Mouse (Mus musculus) erythroblast, adult 5-6 weeks (primary cell): Measurements from ENCODE around the gene Aldh18a1. TPM values are rescaled to one million over a fixed set of nuclear protein-coding genes. Genes with fewer than 3 reads are reported as not detected.

ENCODE experiments used
- ATAC-seq: replicated peaks from 2 replicates; pipeline ENCODE4 v1.8.0; 2016; ENCODE audit warnings: moderate number of reproducible peaks, mild to moderate bottlenecking, moderate TSS enrichment, inconsistent platforms; ENCODE audit not compliant: poor library complexity, low FRiP score, severe bottlenecking
- total RNA-seq, 2 experiments: library from RNA; stranded (forward) in 1 of 2; stranded (reverse) in 1 of 2; fragments of 150-400 nt in 1 of 2; fragments of 200-764, 138-1000 nt in 1 of 2; gene quantifications; 2 replicates each; pipeline versions ENCODE4 v1.2.3 to v1.2.4; 2015 to 2017; ENCODE audit warnings: low replicate concordance in 2 of 2

The Aldh18a1 gene
- total RNA-seq, 2 experiments from 2014 or later: 6.8 to 12.5 TPM

DNA sequence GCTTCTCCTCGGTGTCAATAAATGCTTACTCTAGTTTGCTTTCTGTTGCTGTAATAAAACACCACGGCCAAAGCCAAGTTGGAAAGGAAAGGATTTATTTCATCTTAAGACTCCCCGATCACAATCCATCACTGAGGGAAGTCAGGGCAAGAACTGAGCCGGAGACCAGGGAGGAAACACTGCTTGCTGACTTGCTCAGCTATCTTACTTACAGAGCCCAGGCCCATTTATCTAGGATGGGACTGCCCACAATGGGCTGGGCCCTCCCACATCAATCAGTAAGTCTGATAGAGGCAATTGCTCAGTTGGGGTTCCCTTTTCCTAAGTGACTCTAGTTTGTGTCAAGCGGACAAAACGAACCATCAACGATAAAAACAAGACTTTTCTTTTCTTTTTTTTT is 45.5 kb downstream of the Aldh18a1 start:
- ATAC-seq: no peak

DNA sequence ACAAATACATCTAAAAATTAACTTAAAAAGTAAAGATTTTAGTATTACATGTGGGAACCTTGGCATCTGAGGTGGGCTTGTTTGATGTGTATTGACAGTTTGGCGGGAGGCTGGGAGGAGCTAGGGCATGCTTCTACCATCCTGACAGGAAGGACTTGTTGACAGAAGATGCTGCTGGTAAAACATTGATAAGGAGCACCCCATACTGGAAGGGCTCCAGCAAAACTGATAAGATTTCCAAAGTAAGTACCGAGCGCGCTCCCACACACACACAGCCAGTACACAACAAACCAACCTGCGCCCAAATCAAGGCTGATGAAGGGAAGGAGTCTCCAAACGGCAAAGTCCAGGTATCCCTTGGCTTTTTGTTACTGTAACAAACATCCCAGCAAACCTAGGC is 51.7 kb downstream of the Aldh18a1 start:
- peak; percentile 84 for ATAC-seq

DNA sequence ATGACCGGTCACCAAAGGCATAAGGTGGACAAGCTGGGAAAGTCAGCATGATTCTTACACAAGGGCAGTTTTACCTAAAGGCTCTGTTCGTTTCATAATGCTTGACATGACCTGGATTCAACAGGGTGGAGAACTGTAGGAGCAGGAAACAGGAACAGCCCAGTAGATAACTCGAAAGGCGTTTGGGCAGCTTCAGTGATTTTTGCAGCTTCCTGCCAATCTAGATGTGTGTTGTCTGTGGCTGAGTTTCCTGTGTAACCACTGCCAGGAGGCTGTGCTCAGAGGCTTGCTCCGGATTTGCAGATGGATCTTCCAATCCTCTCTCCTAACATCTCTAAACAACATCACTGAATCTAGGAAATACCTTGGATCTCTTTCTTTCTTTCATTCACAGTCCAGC is 55.7 kb downstream of the Aldh18a1 start:
- ATAC-seq: no peak

DNA sequence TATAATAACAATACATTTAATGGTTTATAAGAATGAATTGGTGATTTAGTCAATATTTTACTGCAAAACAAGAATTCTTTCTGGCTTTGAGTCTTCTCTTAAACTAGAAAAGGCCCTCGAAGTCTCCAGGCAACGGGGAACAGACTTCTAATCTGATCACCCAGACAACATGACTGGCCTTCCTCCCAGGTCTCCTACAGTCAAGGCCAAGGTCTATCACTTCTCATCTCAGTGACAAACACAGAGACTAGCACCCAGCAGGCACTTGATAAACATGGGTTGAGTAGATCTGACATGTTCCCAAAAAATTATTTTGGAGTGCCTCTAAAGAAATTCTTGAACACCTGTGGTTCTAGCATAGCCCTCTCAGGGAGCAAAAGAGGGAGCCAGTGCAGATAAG is 57.9 kb downstream of the Aldh18a1 start:
- ATAC-seq: no peak

DNA sequence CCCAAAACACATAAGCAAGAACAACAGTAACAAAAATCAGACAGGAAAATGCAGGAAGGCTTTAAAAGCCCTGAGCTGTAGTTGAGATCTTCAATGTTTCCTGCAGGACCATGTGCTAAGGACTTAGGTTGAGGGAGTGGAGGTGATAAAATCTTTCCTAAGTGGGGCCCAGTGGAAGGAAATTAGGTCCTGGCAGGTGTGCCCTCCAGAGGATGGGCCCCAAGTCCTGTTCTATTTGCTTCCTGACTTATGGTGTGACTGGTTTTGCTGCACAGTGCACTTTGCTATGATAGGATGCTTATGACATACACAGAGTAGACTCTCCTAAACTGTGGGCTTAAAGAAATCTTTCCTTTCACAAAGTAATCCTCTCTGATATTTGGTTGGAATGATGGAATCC is 60.0 kb downstream of the Aldh18a1 start:
- no peak for ATAC-seq

DNA sequence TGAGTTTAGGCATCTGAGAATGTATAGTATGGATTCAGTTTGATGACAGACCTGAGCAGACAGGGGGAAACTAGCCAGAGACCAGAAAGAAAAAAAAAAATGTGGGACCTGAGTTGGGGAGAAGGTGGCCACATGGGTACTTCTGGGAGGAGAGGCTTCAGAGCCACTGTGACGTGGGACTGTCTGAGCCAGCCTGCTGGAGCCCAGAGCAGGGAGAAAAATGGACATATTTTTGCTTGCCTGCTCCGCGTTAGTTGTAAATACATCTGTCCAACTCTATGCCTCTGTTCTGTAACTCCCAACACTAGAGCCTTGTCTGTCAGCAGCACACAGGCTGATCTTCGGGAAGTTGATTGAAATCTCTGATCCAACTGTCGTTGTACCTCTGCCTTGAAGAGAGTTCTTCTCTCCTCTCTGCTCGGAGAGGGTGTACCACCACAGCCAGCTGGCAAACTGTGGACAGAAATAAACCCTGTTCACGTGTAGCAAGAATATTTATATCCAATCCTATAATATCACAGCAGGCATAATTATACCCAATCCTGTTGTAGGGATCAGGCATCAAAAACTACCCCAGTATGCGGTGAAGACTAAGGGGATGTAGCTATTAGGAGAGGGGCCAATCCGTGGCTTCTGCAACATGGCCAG is 61.8 kb downstream of the Aldh18a1 start:
- ATAC-seq: no peak

DNA sequence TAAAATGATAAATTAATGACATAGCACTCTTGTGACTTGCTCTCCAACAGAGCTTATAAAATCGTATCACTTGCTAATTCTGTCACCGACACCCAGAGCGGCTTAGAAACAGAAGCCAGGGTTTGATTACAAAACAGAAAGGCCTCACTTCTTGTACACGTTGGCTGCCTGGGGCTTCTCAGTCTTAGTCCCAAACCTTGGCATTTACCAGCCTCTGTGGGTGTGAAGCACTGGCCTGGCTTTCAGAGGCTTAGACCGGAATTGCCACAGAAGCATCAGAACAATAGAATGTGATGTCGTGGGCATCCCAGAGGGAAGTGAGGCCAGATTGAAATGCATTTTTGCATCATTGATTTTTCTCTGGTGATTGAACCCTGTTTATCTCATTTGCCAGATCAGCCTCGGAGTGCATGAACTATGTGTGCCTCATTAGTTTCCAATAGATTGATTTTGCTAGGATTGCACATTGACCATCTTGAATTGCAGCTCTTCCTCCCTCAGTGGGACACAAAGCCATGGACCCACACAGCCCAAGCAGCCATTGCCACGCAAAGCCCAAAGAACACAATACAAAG is 64.7 kb downstream of the Aldh18a1 start:
- no peak for ATAC-seq

DNA sequence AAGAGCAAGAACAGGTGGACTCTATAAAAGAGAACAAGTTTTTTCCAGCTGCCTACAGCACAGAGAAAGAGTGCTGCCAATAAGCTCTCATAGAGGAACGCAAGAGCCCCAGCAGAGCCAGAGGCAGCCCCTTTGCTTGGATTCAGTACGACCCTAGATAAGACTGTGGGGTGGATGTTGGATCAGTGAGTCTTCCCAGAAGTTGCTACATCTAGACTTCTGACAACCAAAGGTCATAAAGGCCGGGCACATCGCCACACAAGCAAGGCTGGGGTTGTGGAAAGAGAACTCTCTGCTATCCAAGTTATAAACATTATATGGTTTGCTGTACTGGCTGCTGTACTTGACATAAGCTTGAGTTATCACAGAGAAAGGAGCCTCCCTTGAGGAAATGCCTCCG is 67.9 kb downstream of the Aldh18a1 start:
- ATAC-seq: no peak

DNA sequence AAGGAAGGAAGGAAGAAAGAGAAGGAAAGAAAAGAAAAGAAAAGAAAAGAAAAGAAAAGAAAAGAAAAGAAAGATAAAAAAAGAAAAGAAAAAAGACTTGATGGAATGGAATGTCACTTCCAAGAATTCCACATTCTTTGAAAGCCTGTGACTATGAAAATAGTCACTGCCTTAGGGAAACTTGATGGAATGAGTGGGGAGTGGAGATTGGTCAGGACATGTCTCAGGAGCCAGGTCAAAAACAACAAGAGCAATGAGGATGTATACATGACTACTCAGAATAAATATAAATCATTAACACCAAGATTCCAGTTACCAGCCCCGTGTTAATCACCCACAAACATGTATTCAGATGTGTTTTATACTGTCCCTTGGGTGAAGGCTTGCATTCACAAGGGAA is 69.6 kb downstream of the Aldh18a1 start:
- no peak for ATAC-seq

DNA sequence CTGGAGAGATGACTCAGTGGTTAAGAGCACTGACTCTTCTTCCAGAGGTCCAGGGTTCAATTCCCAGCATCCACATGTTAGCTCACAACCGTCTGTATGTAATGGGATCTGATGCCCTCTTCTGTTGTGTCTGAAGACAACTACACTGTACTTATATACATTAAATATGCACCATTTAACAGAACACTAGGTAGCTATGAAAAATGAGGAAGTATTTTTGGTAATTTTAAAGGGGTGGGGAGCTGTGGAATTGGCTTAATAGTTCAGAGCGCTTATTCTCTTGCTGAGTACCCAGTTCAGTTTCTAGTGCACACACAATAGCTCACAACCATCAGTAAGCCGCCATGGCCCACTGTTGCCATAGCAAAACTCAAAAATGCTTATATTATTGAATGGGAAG is 72.7 kb downstream of the Aldh18a1 start:
- ATAC-seq: no peak

DNA sequence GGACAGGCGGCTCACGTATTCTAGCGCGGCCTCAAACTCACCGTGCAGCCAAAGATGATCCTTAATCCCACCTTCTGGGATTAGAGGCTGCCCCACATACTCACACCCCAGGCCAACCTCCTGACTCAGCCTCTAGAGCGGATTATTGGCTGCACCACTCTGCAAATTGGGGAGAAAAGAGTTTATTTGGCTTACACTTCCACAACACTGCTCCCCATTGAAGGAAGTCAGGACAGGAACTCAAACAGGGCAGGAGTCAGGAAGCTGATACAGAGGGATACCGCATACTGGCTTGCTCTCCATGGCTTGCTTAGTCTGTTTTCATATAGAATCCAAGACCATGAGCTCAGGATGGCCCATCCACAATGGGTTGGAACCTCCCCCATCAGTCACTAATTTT is 73.9 kb downstream of the Aldh18a1 start:
- ATAC-seq: no peak

DNA sequence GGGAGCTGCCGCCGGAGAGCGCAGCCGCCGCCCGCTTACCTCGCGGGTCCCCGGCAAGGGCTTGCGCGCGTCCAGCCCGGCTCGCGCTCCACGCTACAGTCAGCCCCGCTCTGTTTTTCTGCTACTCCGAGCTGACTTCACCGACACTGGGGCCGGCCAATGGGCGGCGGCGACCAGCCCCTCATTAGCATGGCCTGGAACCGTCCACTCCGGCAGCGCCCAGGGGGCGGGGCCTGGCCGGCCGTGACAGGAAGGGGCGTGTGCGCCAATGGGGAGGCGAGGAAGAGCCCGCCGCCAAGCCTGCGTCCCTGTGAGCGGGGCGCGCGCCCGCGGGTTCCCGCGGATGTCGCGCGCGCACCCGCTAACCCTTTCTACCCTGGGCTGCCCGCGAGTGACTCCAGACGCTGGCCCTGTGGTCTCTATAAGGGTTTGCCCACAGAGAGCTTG is 74.6 kb downstream of the Aldh18a1 start, which contains the start of gene Sorbs1:
Sorbs1 (minus strand) TSS at position 148 of the 447 bp plus-strand sequence.
- ATAC-seq: peak; percentile 95

DNA sequence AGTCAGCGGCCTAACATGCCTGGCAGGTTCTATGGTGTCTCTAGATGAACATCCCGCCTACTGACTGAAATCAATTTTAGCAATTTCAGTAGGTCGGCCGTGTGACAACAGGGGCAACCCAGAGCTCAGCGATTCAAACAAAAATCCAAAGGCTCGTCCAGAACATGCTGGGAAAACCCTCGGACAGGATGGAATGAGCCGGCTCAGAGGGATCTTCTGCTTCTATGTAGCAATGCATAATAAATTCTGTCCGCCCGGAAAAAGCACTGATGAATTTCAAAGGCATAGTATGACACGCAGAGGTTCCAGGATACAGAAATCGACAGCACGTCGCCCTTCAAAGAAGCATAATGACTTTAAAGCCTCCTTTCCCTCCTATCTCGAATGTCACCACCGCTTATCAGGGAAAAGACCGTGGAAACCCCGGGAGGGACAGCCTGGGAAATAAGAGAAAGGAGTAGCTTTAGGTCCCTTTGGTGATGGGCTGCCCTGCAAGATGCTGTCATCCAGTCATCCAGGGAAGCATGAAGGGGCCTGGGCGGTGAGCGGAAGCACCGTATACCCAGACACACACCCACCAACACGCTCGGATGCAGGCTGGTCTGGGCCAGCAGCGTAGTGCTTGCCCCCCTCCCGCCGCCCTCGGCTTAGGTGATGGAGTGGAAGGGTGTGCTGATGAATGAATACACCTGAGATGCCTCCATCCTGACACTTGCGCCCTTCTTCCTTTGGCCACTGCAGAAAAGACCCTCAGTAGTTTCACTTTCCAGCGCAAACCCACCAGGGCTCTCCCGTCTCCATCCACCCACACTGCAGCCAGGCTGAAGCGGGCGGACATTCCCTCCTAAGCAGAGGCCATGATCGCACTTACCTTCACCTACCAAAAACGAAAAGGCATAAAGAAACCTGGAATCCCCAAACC is 75.5 kb downstream of the Aldh18a1 start:
- peak; percentile 44 for ATAC-seq

DNA sequence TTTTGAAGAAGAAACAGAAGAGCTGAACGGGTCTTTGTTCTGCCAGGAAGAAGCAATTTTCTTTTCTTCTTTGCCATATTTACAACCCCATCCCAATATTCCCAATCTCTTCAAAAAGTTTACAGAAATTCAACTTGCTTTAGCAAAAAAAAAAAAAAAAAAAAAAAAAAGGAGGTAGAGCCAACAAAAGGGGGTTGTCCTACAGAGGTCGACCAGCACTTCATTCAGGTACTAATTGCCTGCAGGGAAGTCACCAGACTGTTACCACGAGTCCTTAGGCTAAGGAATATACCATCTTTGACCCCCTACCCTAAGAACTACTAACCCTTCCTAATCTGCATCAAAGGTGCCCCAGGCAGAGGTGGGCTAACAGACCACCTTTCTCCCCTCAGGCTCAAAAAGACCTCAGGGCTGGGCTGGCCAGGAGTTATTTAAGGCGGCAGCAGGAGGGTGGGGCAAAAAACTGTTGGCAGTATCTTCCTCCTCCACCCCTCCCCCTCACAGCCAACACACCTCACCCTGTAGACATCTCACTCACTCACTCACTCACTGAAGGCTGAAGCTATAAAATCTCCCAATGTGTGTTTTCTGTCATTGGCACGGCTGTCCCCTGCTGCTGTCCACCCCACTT is 76.5 kb downstream of the Aldh18a1 start:
- ATAC-seq: peak; percentile 72

DNA sequence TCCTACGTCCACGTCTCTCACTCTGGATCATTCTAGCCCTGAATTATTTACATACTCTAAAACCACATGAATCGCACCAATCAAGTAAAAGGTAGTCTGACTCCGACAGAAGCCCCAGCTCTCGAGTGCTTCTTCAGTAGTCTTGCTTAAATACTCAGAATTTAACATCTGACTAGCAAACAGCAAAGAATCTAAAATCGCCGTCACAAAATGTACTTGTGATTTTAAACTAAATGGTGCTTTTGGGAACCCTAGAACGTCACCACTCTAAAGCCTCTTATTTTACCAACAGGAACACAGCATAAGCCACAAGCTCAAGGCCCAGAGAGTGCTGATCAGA is 77.2 kb downstream of the Aldh18a1 start:
- no peak for ATAC-seq

DNA sequence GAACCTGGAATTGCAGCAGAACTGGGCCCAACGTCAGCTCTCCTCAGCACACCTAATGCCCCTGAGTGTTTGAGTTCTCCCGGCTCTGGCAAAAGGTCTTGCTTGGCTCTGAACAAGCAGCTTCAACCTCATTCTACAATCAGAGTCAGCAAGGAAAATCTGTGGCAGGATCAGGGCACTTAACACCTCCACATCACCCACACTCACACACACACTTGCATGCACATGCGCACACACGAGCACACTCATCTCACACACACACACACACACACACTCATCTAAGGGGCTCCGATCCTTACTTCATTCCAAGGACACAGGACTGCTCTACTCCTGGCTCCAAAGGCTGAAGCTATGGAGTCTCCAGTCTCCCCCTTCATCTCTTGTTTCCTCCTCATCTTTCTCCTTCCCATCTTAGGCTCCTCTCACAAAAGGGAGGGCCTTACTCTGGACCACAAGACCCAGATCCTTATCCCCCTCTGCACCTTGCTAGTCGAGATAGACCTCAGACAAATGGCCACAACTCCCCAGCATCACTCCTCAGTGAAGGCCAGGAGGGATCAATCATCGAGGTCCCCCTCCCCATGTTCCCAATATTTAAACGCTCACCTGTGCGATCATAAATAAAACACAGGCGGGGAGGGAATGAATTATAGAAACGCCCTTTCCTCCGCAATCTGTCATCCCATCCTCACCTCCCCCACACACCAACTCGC is 77.7 kb downstream of the Aldh18a1 start:
- no peak for ATAC-seq

DNA sequence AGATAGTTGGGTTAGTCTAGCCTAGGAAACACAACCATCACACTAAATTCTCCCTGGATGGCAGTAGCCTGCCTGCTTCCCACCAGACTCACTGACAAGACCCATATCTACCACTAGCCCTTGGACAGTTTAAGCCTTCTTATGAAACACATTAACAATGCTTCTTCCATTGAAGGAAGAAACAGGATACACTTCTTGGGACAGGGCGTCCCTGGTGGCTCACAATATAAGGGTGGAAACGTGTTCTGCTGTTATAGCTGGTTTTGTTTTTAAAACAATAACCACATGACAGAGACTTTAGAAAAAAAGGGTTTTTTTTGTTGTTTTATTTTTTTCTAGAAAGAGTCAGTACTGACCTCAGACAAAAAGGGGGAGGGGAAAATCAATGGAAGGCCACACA is 79.0 kb downstream of the Aldh18a1 start:
- no peak for ATAC-seq

DNA sequence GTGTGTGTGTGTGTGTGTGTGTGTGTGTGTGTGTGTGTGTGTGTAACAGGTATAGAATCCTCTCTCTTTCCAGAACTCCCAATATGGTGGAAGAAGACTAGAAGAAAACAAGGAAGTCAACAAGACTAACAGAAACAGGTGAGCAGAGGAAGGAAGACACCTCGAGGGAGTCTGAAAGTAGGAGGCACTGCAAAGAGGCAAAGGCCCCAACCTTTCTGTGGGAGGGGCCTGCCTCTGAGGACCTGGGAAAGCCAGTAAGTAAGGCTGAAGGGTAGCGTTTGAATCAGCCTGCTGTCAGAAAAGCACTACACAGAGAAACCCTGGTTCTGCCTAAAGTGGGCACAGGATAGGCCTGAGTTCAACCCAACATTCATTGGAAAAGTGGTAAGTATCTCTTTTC is 79.4 kb downstream of the Aldh18a1 start:
- no peak for ATAC-seq

DNA sequence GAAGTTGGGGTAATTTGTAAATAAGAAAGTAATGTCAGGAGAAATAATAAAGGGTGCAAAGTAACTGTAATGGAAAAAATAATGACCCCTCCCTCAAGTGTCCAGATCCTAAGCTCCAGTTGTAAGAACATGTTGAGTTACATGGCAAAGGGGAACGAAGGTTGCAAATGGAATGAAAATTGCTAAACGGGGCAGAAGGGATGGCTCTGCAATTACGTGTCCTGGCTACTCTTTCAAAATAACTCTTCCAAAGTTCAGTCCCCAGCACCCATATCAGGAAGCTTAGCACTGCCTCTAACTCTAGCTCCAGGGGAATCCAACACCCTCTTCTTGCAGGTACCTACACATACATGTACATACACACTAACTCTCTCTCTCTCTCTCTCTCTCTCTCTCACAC is 81.3 kb downstream of the Aldh18a1 start:
- ATAC-seq: no peak

DNA sequence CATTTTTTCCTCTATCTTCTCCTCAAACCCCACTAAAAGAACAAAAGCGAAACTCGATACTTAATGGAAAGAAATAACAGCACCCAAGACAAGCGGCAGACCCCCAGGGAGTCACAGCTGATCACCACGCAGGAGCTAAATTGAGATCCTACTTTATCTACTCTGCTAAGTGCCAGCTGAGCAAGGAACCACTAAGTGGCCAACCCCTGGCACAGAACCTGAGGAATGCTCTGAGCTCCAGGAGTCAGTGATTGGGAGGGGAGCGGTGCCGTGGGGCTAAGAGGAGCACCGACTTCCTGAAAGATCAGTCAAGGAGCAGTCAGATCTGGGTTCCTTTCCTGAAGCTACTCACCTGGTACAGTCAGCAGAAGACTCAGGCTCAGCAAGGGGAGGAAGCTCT is 83.9 kb downstream of the Aldh18a1 start:
- ATAC-seq: no peak
